Mouse (Mus musculus) heart, embryonic 15.5 days (tissue): ENCODE data around the gene Rcc1. TPM values are rescaled to one million over a fixed set of nuclear protein-coding genes. Genes with fewer than 3 reads are reported as not detected.

Experiments
- ATAC-seq: fragments of 200-750 bp; cut with Nextera tagmentation; replicated peaks from 2 replicates; pipeline ENCODE4 v1.8.0; 2017; ENCODE audit warnings: low read depth, moderate TSS enrichment; ENCODE audit not compliant: insufficient number of reproducible peaks, insufficient read depth, low FRiP score
- H3K27ac ChIP-seq: fragments of 300-500 bp; sonication (generic); 2 replicates; pipeline ENCODE4 v1.5.1; 2015; ENCODE audit warnings: mild to moderate bottlenecking, inconsistent platforms
- H3K27me3 ChIP-seq: fragments of 300-500 bp; sonication (generic); 2 replicates; pipeline ENCODE4 v1.6.1; 2015; ENCODE audit warnings: inconsistent platforms
- H3K36me3 ChIP-seq: fragments of 300-500 bp; sonication (generic); 2 replicates; pipeline ENCODE4 v1.6.1; 2015; ENCODE audit warnings: mild to moderate bottlenecking, inconsistent platforms
- H3K4me1 ChIP-seq: fragments of 300-500 bp; sonication (generic); replicated peaks from 2 replicates; pipeline ENCODE4 v1.6.1; 2015; ENCODE audit warnings: inconsistent platforms
- H3K4me2 ChIP-seq: fragments of 300-500 bp; sonication (generic); 2 replicates; pipeline ENCODE4 v1.6.1; 2015; ENCODE audit warnings: inconsistent platforms, mild to moderate bottlenecking, moderate library complexity
- H3K4me3 ChIP-seq: fragments of 300-500 bp; sonication (generic); 2 replicates; pipeline ENCODE4 v1.5.1; 2015; ENCODE audit warnings: mild to moderate bottlenecking, inconsistent platforms
- H3K9ac ChIP-seq: fragments of 300-500 bp; sonication (generic); 2 replicates; pipeline ENCODE4 v1.6.1; 2015; ENCODE audit warnings: mild to moderate bottlenecking, inconsistent platforms
- H3K9me3 ChIP-seq: fragments of 300-500 bp; sonication (generic); replicated peaks from 2 replicates; pipeline ENCODE4 v1.6.1; 2016; ENCODE audit warnings: inconsistent platforms
- WGBS: fragments of 180-500 bp; shearing (Covaris S2); methylation state at CpG from one replicate; pipeline ENCODE4 v1.1.7; 2015; ENCODE audit warnings: mixed read lengths; 5-methylcytosine and 5-hydroxymethylcytosine counted together
- polyA plus RNA-seq: library from polyadenylated mRNA; unstranded; fragments of >200 nt; fragmentation: Nextera tagmentation; extraction: Ambion mirVana; gene quantifications from 2 replicates; pipeline ENCODE4 v1.2.1, GENCODE M21; 2015

Rcc1 gene
- polyA plus RNA-seq, 1 experiment from 2014 or later: 29.2 TPM

GRCm38 (mm10) chr4:132341451-132341850, 12.0 kb downstream of the Rcc1 start:
- WGBS: 85% methylated on average over 3 of the region's 3 CpGs
- Histone ChIP-seq H3K4me3 (no peak overlapping the region), H3K9ac (no peak overlapping the region), H3K27me3 (no peaks in the 10 kb centered on the region), H3K4me2 (no peak overlapping the region), H3K36me3 (peaks cover 21% of the 10 kb centered on the region), H3K9me3 (no peaks in the 10 kb centered on the region), H3K4me1 (peaks cover 20% of the 10 kb centered on the region), H3K27ac (no peak overlapping the region)
- ATAC-seq: no peak

- Histone ChIP-seq H3K4me1 (peaks cover 8% of the 10 kb centered on the region), H3K4me3 (no peak overlapping the region), H3K9ac (no peak overlapping the region), H3K27ac (no peak overlapping the region), H3K36me3 (peaks cover 37% of the 10 kb centered on the region), H3K27me3 (no peaks in the 10 kb centered on the region), H3K4me2 (no peak overlapping the region), H3K9me3 (no peaks in the 10 kb centered on the region)
- 86% methylated on average over 13 of the region's 13 CpGs for WGBS
- no peak for ATAC-seq
Observed at GRCm38 (mm10) chr4:132338943-132339342, 14.5 kb downstream of the Rcc1 start.

GRCm38 (mm10) chr4:132332880-132333279, 20.5 kb downstream of the Rcc1 start:
- no peaks in the 10 kb centered on the region for H3K9me3 ChIP-seq
- ATAC-seq: no peak
- H3K27ac ChIP-seq: no peak overlapping the region
- peaks cover 42% of the 10 kb centered on the region for H3K36me3 ChIP-seq
- H3K4me1 ChIP-seq: peaks cover 15% of the 10 kb centered on the region
- H3K27me3 ChIP-seq: no peaks in the 10 kb centered on the region
- H3K4me3 ChIP-seq: no peak overlapping the region
- H3K9ac ChIP-seq: no peak overlapping the region
- no peak overlapping the region for H3K4me2 ChIP-seq
- 59% methylated on average over 6 of the region's 6 CpGs for WGBS

GRCm38 (mm10) chr4:132331960-132332359, 21.4 kb downstream of the Rcc1 start:
- ATAC-seq: no peak
- Histone ChIP-seq H3K4me2 (no peak overlapping the region), H3K27ac (no peak overlapping the region), H3K36me3 (peaks cover 36% of the 10 kb centered on the region), H3K4me3 (no peak overlapping the region), H3K27me3 (no peaks in the 10 kb centered on the region), H3K9me3 (no peaks in the 10 kb centered on the region), H3K4me1 (peaks cover 16% of the 10 kb centered on the region), H3K9ac (no peak overlapping the region)
- WGBS: 84% methylated on average over 3 of the region's 3 CpGs

GRCm38 (mm10) chr4:132329835-132330354, 23.5 kb downstream of the Rcc1 start:
- ATAC-seq: no peak
- peaks cover 16% of the 10 kb centered on the region for H3K4me1 ChIP-seq
- H3K27me3 ChIP-seq: no peaks in the 10 kb centered on the region
- peaks cover 33% of the 10 kb centered on the region for H3K36me3 ChIP-seq
- 13% methylated on average over 10 of the region's 10 CpGs for WGBS
- peak overlapping the region; percentile 83 for H3K4me3 ChIP-seq
- peak overlapping the region; percentile 96 for H3K9ac ChIP-seq
- H3K27ac ChIP-seq: peak overlapping the region; percentile 92
- no peaks in the 10 kb centered on the region for H3K9me3 ChIP-seq
- H3K4me2 ChIP-seq: peak overlapping the region; percentile 86

GRCm38 (mm10) chr4:132329115-132329834, 24.1 kb downstream of the Rcc1 start, which contains the start of gene Trnau1ap:
Gene Trnau1ap, minus strand, starts transcription at chr4:132329538.
- Histone ChIP-seq H3K4me3 (peak within 1 kb of the TSS; percentile 83), H3K27me3 (no peaks in the 10 kb centered on the region), H3K36me3 (peaks cover 33% of the 10 kb centered on the region), H3K27ac (peak within 1 kb of the TSS; percentile 92), H3K4me2 (peak within 1 kb of the TSS; percentile 86), H3K9me3 (no peaks in the 10 kb centered on the region), H3K4me1 (peaks cover 16% of the 10 kb centered on the region), H3K9ac (peak within 1 kb of the TSS; percentile 96)
- peak; percentile 96 for ATAC-seq
- under 1% methylated on average over 52 of the region's 52 CpGs for WGBS

- no peak for ATAC-seq
- peak overlapping the region; percentile 92 for H3K27ac ChIP-seq
- no peaks in the 10 kb centered on the region for H3K9me3 ChIP-seq
- peak overlapping the region; percentile 96 for H3K9ac ChIP-seq
- peaks cover 16% of the 10 kb centered on the region for H3K4me1 ChIP-seq
- H3K27me3 ChIP-seq: no peaks in the 10 kb centered on the region
- peak overlapping the region; percentile 83 for H3K4me3 ChIP-seq
- 52% methylated on average over 14 of the region's 14 CpGs for WGBS
- peaks cover 34% of the 10 kb centered on the region for H3K36me3 ChIP-seq
- peak overlapping the region; percentile 86 for H3K4me2 ChIP-seq
Observed at GRCm38 (mm10) chr4:132328391-132328982, 24.9 kb downstream of the Rcc1 start.

GRCm38 (mm10) chr4:132326481-132326880, 26.9 kb downstream of the Rcc1 start:
- no peak overlapping the region for H3K4me2 ChIP-seq
- no peaks in the 10 kb centered on the region for H3K27me3 ChIP-seq
- no peak overlapping the region for H3K9ac ChIP-seq
- H3K4me1 ChIP-seq: peaks cover 16% of the 10 kb centered on the region
- no peak overlapping the region for H3K27ac ChIP-seq
- ATAC-seq: no peak
- H3K4me3 ChIP-seq: no peak overlapping the region
- WGBS: 77% methylated on average over 5 of the region's 5 CpGs
- peaks cover 22% of the 10 kb centered on the region for H3K36me3 ChIP-seq
- no peaks in the 10 kb centered on the region for H3K9me3 ChIP-seq

GRCm38 (mm10) chr4:132315711-132316110, 37.7 kb downstream of the Rcc1 start:
- no peak overlapping the region for H3K4me3 ChIP-seq
- WGBS: 62% methylated on average over 8 of the region's 8 CpGs
- peaks cover 9% of the 10 kb centered on the region for H3K4me1 ChIP-seq
- H3K9me3 ChIP-seq: no peaks in the 10 kb centered on the region
- no peaks in the 10 kb centered on the region for H3K27me3 ChIP-seq
- no peak overlapping the region for H3K4me2 ChIP-seq
- no peak for ATAC-seq
- H3K36me3 ChIP-seq: peaks cover 59% of the 10 kb centered on the region
- no peak overlapping the region for H3K9ac ChIP-seq
- peak overlapping the region; percentile 54; the same call in 1 of the 2 replicates for H3K27ac ChIP-seq

- Histone ChIP-seq H3K27ac (no peak overlapping the region), H3K9me3 (no peaks in the 10 kb centered on the region), H3K9ac (no peak overlapping the region), H3K4me1 (peaks cover 21% of the 10 kb centered on the region), H3K36me3 (peaks cover 49% of the 10 kb centered on the region), H3K27me3 (no peaks in the 10 kb centered on the region), H3K4me3 (no peak overlapping the region), H3K4me2 (no peak overlapping the region)
- 81% methylated on average over 5 of the region's 5 CpGs for WGBS
- no peak for ATAC-seq
Observed at GRCm38 (mm10) chr4:132312627-132313026, 40.8 kb downstream of the Rcc1 start.

- WGBS: 49% methylated on average over 3 of the region's 3 CpGs
- no peak for ATAC-seq
- H3K9ac ChIP-seq: no peak overlapping the region
- peaks cover 21% of the 10 kb centered on the region for H3K4me1 ChIP-seq
- no peak overlapping the region for H3K4me3 ChIP-seq
- H3K4me2 ChIP-seq: no peak overlapping the region
- no peaks in the 10 kb centered on the region for H3K9me3 ChIP-seq
- H3K36me3 ChIP-seq: peaks cover 46% of the 10 kb centered on the region
- H3K27me3 ChIP-seq: no peaks in the 10 kb centered on the region
- no peak overlapping the region for H3K27ac ChIP-seq
Observed at GRCm38 (mm10) chr4:132311801-132312200, 41.6 kb downstream of the Rcc1 start.
